Mouse (Mus musculus) liver, embryonic 14.5 days (tissue): ENCODE measurements at regions not wholly inside any gene's neighbourhood (a gene's known extent, or its start where the extent isn't known, plus 50 kb on each side); places are given as distances from the start of the nearest gene placed in this dataset.

ENCODE experiments used
- CTCF ChIP-seq: IDR thresholded peaks from 2 replicates; pipeline ENCODE4 v1.5.1; 2016; ENCODE audit warnings: antibody characterized with exemption, low read depth, control low read depth
- EP300 ChIP-seq: IDR thresholded peaks from 2 replicates; pipeline ENCODE4 v1.6.1; 2016; ENCODE audit warnings: antibody characterized with exemption, low read depth

- TF ChIP-seq EP300, result no peak
- TF ChIP-seq CTCF, result no peak
These were observed 325.4 kb downstream of the Kif20b start for GRCm38 (mm10) chr19:35247531-35247930.
